Mouse (Mus musculus): ENCODE data around the gene Tbcd.

- no peak for TF ChIP-seq POLR2A (IDR thresholded peaks at IDR 0.05; ENCODE audit: extremely low read depth, insufficient read depth, low read length)
- no peak for TF ChIP-seq CTCF (IDR thresholded peaks at IDR 0.05; ENCODE audit: low read depth, low read length)
These were observed 101.7 kb downstream of the Tbcd start for GRCm38 (mm10) chr11:121553458-121553857.
